Mouse (Mus musculus) hindbrain, embryonic 12.5 days (tissue): ENCODE measurements around the gene Olfr1197. TPM values are rescaled to one million over a fixed set of nuclear protein-coding genes. Genes with fewer than 3 reads are reported as not detected.

Source experiments
- ATAC-seq: fragments of 200-750 bp; cut with Nextera tagmentation; 2 replicates; pipeline ENCODE4 v1.8.0; 2017; ENCODE audit warnings: moderate TSS enrichment; ENCODE audit not compliant: low FRiP score
- H3K27ac ChIP-seq: fragments of 300-500 bp; sonication (generic); 2 replicates; pipeline ENCODE4 v1.5.1; 2016; ENCODE audit warnings: mild to moderate bottlenecking
- H3K27me3 ChIP-seq: fragments of 300-500 bp; sonication (generic); 2 replicates; pipeline ENCODE4 v1.6.1; 2016; ENCODE audit warnings: mild to moderate bottlenecking
- H3K36me3 ChIP-seq: fragments of 300-500 bp; sonication (generic); 2 replicates; pipeline ENCODE4 v1.6.1; 2016; ENCODE audit warnings: mild to moderate bottlenecking
- H3K4me1 ChIP-seq: fragments of 300-500 bp; sonication (generic); 2 replicates; pipeline ENCODE4 v1.6.1; 2016
- H3K4me2 ChIP-seq: fragments of 300-500 bp; sonication (generic); replicated peaks from 2 replicates; pipeline ENCODE4 v1.6.1; 2016; ENCODE audit warnings: mild to moderate bottlenecking
- H3K4me3 ChIP-seq: fragments of 300-500 bp; sonication (generic); 2 replicates; pipeline ENCODE4 v1.5.1; 2016; ENCODE audit warnings: mild to moderate bottlenecking
- H3K9ac ChIP-seq: fragments of 300-500 bp; sonication (generic); 2 replicates; pipeline ENCODE4 v1.6.1; 2016; ENCODE audit warnings: mild to moderate bottlenecking, moderate library complexity
- H3K9me3 ChIP-seq: fragments of 300-500 bp; sonication (generic); replicated peaks from 2 replicates; pipeline ENCODE4 v1.6.1; 2016; ENCODE audit warnings: mild to moderate bottlenecking
- WGBS: fragments of 180-500 bp; shearing (Covaris S2); methylation state at CpG from one replicate; pipeline ENCODE4 v1.1.7; 2016; 5-methylcytosine and 5-hydroxymethylcytosine counted together
- polyA plus RNA-seq: library from polyadenylated mRNA; unstranded; fragments of >200 nt; fragmentation: Nextera tagmentation; extraction: Ambion mirVana; gene quantifications from 2 replicates; pipeline ENCODE4 v1.2.1, GENCODE M21; 2016

Olfr1197 gene
- not detected in 2 replicates for polyA plus RNA-seq

GRCm38 (mm10) chr2:88732266-88732665 is at the start of gene Olfr1197:
Olfr1197 (minus strand) TSS chr2:88732366.
- Histone ChIP-seq H3K4me1 (no peaks in the 10 kb centered on the region), H3K4me3 (no peak within 1 kb of the TSS), H3K27me3 (no peaks in the 10 kb centered on the region), H3K9ac (no peak within 1 kb of the TSS), H3K9me3 (no peaks in the 10 kb centered on the region), H3K4me2 (no peak within 1 kb of the TSS), H3K36me3 (no peaks in the 10 kb centered on the region), H3K27ac (no peak within 1 kb of the TSS)
- no peak for ATAC-seq
- WGBS, result 89% methylated on average over 1 of the region's 1 CpGs

GRCm38 (mm10) chr2:88770388-88770787 is 38.2 kb upstream of the Olfr1197 start, which contains the start of gene Olfr1200:
Olfr1200 (minus strand) TSS chr2:88770488.
- Histone ChIP-seq H3K9me3 (no peaks in the 10 kb centered on the region), H3K4me1 (no peaks in the 10 kb centered on the region), H3K4me2 (no peak within 1 kb of the TSS), H3K9ac (no peak within 1 kb of the TSS), H3K27me3 (no peaks in the 10 kb centered on the region), H3K4me3 (no peak within 1 kb of the TSS), H3K36me3 (no peaks in the 10 kb centered on the region), H3K27ac (no peak within 1 kb of the TSS)
- no peak for ATAC-seq
- 81% methylated on average over 2 of the region's 2 CpGs for WGBS

- Histone ChIP-seq H3K4me3 (no peak within 1 kb of the TSS), H3K9me3 (no peaks in the 10 kb centered on the region), H3K27ac (no peak within 1 kb of the TSS), H3K4me2 (no peak within 1 kb of the TSS), H3K27me3 (no peaks in the 10 kb centered on the region), H3K36me3 (no peaks in the 10 kb centered on the region), H3K4me1 (no peaks in the 10 kb centered on the region), H3K9ac (no peak within 1 kb of the TSS)
- 82% methylated on average over 2 of the region's 2 CpGs for WGBS
- no peak for ATAC-seq
Measured at GRCm38 (mm10) chr2:88760369-88760768, 28.2 kb upstream of the Olfr1197 start, which contains the start of gene Olfr1199. Olfr1199 (minus strand) TSS chr2:88760469.

GRCm38 (mm10) chr2:88751270-88751669 is 19.1 kb upstream of the Olfr1197 start, which contains the start of gene Olfr1198:
Olfr1198 (minus strand) TSS chr2:88751370.
- H3K9me3 ChIP-seq, result no peaks in the 10 kb centered on the region
- 93% methylated on average over 2 of the region's 2 CpGs for WGBS
- ATAC-seq, result no peak
- no peak within 1 kb of the TSS for H3K9ac ChIP-seq
- H3K36me3 ChIP-seq, result no peaks in the 10 kb centered on the region
- no peak within 1 kb of the TSS for H3K4me2 ChIP-seq
- H3K4me1 ChIP-seq, result no peaks in the 10 kb centered on the region
- H3K27me3 ChIP-seq, result no peaks in the 10 kb centered on the region
- H3K4me3 ChIP-seq, result no peak within 1 kb of the TSS
- H3K27ac ChIP-seq, result no peak within 1 kb of the TSS

GRCm38 (mm10) chr2:88743379-88743778 is 11.2 kb upstream of the Olfr1197 start:
- Histone ChIP-seq H3K27me3 (no peaks in the 10 kb centered on the region), H3K36me3 (no peaks in the 10 kb centered on the region), H3K27ac (no peak overlapping the region), H3K9ac (no peak overlapping the region), H3K4me2 (no peak overlapping the region), H3K4me3 (no peak overlapping the region), H3K4me1 (no peaks in the 10 kb centered on the region), H3K9me3 (no peaks in the 10 kb centered on the region)
- 66% methylated on average over 3 of the region's 3 CpGs for WGBS
- no peak for ATAC-seq

GRCm38 (mm10) chr2:88704497-88704896 is 27.7 kb downstream of the Olfr1197 start, which contains the start of gene Olfr1196:
Olfr1196 (minus strand) TSS chr2:88704597.
- Histone ChIP-seq H3K9ac (no peak within 1 kb of the TSS), H3K4me2 (no peak within 1 kb of the TSS), H3K4me1 (no peaks in the 10 kb centered on the region), H3K36me3 (no peaks in the 10 kb centered on the region), H3K27me3 (no peaks in the 10 kb centered on the region), H3K4me3 (no peak within 1 kb of the TSS), H3K9me3 (no peaks in the 10 kb centered on the region), H3K27ac (no peak within 1 kb of the TSS)
- 89% methylated on average over 2 of the region's 2 CpGs for WGBS
- no peak for ATAC-seq

GRCm38 (mm10) chr2:88689087-88689486 is 43.1 kb downstream of the Olfr1197 start, which contains the start of gene Olfr1195:
Olfr1195 (minus strand) TSS chr2:88689187.
- H3K4me1 ChIP-seq, result no peaks in the 10 kb centered on the region
- H3K9ac ChIP-seq, result no peak within 1 kb of the TSS
- no peaks in the 10 kb centered on the region for H3K27me3 ChIP-seq
- no peaks in the 10 kb centered on the region for H3K9me3 ChIP-seq
- ATAC-seq, result no peak
- no peak within 1 kb of the TSS for H3K4me2 ChIP-seq
- H3K27ac ChIP-seq, result no peak within 1 kb of the TSS
- no peak within 1 kb of the TSS for H3K4me3 ChIP-seq
- H3K36me3 ChIP-seq, result no peaks in the 10 kb centered on the region

Other genes with a start within 250 kb of the Olfr1197 start
- gene Olfr1184, start 248.8 kb downstream of the Olfr1197 start, polyA plus RNA-seq, result not detected in 2 replicates
- gene Olfr1185-ps1, start 239.0 kb downstream of the Olfr1197 start, polyA plus RNA-seq, result not detected in 2 replicates
- gene Olfr1186, start 213.8 kb downstream of the Olfr1197 start, polyA plus RNA-seq, result not detected in 2 replicates
- not detected in 2 replicates for gene Olfr1188, start 175.4 kb downstream of the Olfr1197 start, polyA plus RNA-seq
- not detected in 2 replicates for gene Olfr1189, start 145.9 kb downstream of the Olfr1197 start, polyA plus RNA-seq
- not detected in 2 replicates for gene Olfr1191-ps1, start 91.8 kb downstream of the Olfr1197 start, polyA plus RNA-seq
- not detected in 2 replicates for gene Olfr1192-ps1, start 83.9 kb downstream of the Olfr1197 start, polyA plus RNA-seq
- gene Olfr1193, start 56.7 kb downstream of the Olfr1197 start, polyA plus RNA-seq, result not detected in 2 replicates
- not detected in 2 replicates for gene Olfr1195, start 43.2 kb downstream of the Olfr1197 start, polyA plus RNA-seq
- gene Olfr1196, start 27.8 kb downstream of the Olfr1197 start, polyA plus RNA-seq, result not detected in 2 replicates
- not detected in 2 replicates for gene Olfr1198, start 19.0 kb upstream of the Olfr1197 start, polyA plus RNA-seq
- gene Olfr1199, start 28.1 kb upstream of the Olfr1197 start, polyA plus RNA-seq, result not detected in 2 replicates
- gene Olfr1200, start 38.1 kb upstream of the Olfr1197 start, polyA plus RNA-seq, result not detected in 2 replicates
- not detected in 2 replicates for gene Olfr1201, start 60.7 kb upstream of the Olfr1197 start, polyA plus RNA-seq
- gene Olfr1202, start 82.1 kb upstream of the Olfr1197 start, polyA plus RNA-seq, result not detected in 2 replicates
- not detected in 2 replicates for gene Olfr1205, start 97.4 kb upstream of the Olfr1197 start, polyA plus RNA-seq
- not detected in 2 replicates for gene Olfr1204, start 116.9 kb upstream of the Olfr1197 start, polyA plus RNA-seq
- not detected in 2 replicates for gene Olfr1206, start 130.9 kb upstream of the Olfr1197 start, polyA plus RNA-seq
- not detected in 2 replicates for gene Olfr1208, start 169.9 kb upstream of the Olfr1197 start, polyA plus RNA-seq
- gene Olfr1209, start 182.8 kb upstream of the Olfr1197 start, polyA plus RNA-seq, result not detected in 2 replicates
- gene Olfr1211, start 205.7 kb upstream of the Olfr1197 start, polyA plus RNA-seq, result not detected in 2 replicates
- gene Olfr1212, start 221.6 kb upstream of the Olfr1197 start, polyA plus RNA-seq, result not detected in 2 replicates
- gene Gm13762, start 247.9 kb upstream of the Olfr1197 start, polyA plus RNA-seq, result not detected in 2 replicates